Mouse (Mus musculus) bone marrow, adult 2 months (tissue): ENCODE results near the gene Zfp692. TPM values are rescaled to one million over a fixed set of nuclear protein-coding genes. Genes with fewer than 3 reads are reported as not detected.

Experiments
- H3K27ac ChIP-seq: fragments of 200-500 bp; 2 replicates; pipeline ENCODE4 v1.5.1; 2012; ENCODE audit warnings: low read depth, mild to moderate bottlenecking, control low read depth, inconsistent platforms, low read length; ENCODE audit not compliant: control insufficient read depth, poor library complexity, insufficient read depth
- H3K4me1 ChIP-seq: fragments of 200-500 bp; 2 replicates; pipeline ENCODE4 v1.6.1; 2011; ENCODE audit warnings: low read length; ENCODE audit not compliant: control insufficient read depth, insufficient read depth
- H3K4me3 ChIP-seq: fragments of 200-500 bp; replicated peaks from 2 replicates; pipeline ENCODE3; 2011; ENCODE audit warnings: mild to moderate bottlenecking, low read depth, low read length, control low read depth; ENCODE audit not compliant: control insufficient read depth
- CTCF ChIP-seq: fragments of 200-500 bp; IDR thresholded peaks from 2 replicates; pipeline ENCODE4 v1.5.1; 2011; ENCODE audit warnings: low read length, control low read depth; ENCODE audit not compliant: control insufficient read depth, insufficient read depth
- POLR2A ChIP-seq: fragments of 200-500 bp; IDR thresholded peaks from 2 replicates; pipeline ENCODE4 v1.6.1; 2011; ENCODE audit warnings: low read depth, mild to moderate bottlenecking, control low read depth, low read length, borderline replicate concordance; ENCODE audit not compliant: control insufficient read depth
- WGBS: fragments of 180-500 bp; shearing (Covaris S2); methylation state at CpG from one replicate; pipeline ENCODE4 v1.1.7; 2018; 5-methylcytosine and 5-hydroxymethylcytosine counted together
- polyA plus RNA-seq: library from polyadenylated mRNA; stranded (reverse); fragments of >200 nt; gene quantifications from 2 replicates; pipeline ENCODE4 v1.2.4, GENCODE M21; 2011; ENCODE audit warnings: low replicate concordance; ENCODE audit not compliant: missing spikeins, insufficient read depth, insufficient read length

The Zfp692 gene
- polyA plus RNA-seq, 1 experiment = 53.9 TPM

- Histone ChIP-seq H3K4me3 (no peak overlapping the region), H3K27ac (no peak overlapping the region), H3K4me1 (no peaks in the 10 kb centered on the region; the same call in 1 of the 2 replicates)
- 93% methylated on average over 5 of the region's 5 CpGs for WGBS
- no peak for TF ChIP-seq POLR2A
- TF ChIP-seq CTCF = no peak
These were observed 8.8 kb downstream of the Zfp692 start for GRCm38 (mm10) chr11:58315536-58316168.

GRCm38 (mm10) chr11:58316344-58316743 lies 9.5 kb downstream of the Zfp692 start:
- Histone ChIP-seq H3K4me3 (no peak overlapping the region), H3K4me1 (no peaks in the 10 kb centered on the region; the same call in 1 of the 2 replicates), H3K27ac (no peak overlapping the region)
- WGBS = 90% methylated on average over 17 of the region's 17 CpGs
- TF ChIP-seq POLR2A = no peak
- TF ChIP-seq CTCF = no peak

GRCm38 (mm10) chr11:58316768-58317390 lies 10.0 kb downstream of the Zfp692 start:
- 95% methylated on average over 28 of the region's 28 CpGs for WGBS
- TF ChIP-seq POLR2A = peak; percentile 27; the same call in 1 of the 2 replicates
- TF ChIP-seq CTCF = no peak
- Histone ChIP-seq H3K4me1 (no peaks in the 10 kb centered on the region; the same call in 1 of the 2 replicates), H3K4me3 (no peak overlapping the region), H3K27ac (no peak overlapping the region)

- Histone ChIP-seq H3K27ac (peak overlapping the region; percentile 94), H3K4me1 (peaks cover 2% of the 10 kb centered on the region; the same call in 1 of the 2 replicates), H3K4me3 (peak overlapping the region; percentile 73)
- under 1% methylated on average over 63 of the region's 63 CpGs for WGBS
- no peak; the same call in 1 of the 2 replicates for TF ChIP-seq CTCF
- peak; percentile 87; the same call in 1 of the 2 replicates for TF ChIP-seq POLR2A
These were observed 16.1 kb downstream of the Zfp692 start for GRCm38 (mm10) chr11:58322824-58323569.

- Histone ChIP-seq H3K4me1 (peaks cover 2% of the 10 kb centered on the region; the same call in 1 of the 2 replicates), H3K4me3 (peak overlapping the region; percentile 73), H3K27ac (peak overlapping the region; percentile 30)
- 12% methylated on average over 24 of the region's 24 CpGs for WGBS
- TF ChIP-seq CTCF (no peak), POLR2A (no peak)
These were observed 16.9 kb downstream of the Zfp692 start for GRCm38 (mm10) chr11:58323570-58324340.

- 70% methylated on average over 3 of the region's 3 CpGs for whole genome bisulfite sequencing
- no peak overlapping the region for H3K4me3 ChIP-seq
- peaks cover 3% of the 10 kb centered on the region; the same call in 1 of the 2 replicates for H3K4me1 ChIP-seq
- TF ChIP-seq CTCF (no peak), POLR2A (no peak)
- H3K27ac ChIP-seq = no peak overlapping the region
These were observed 17.9 kb downstream of the Zfp692 start for GRCm38 (mm10) chr11:58324614-58325229.

GRCm38 (mm10) chr11:58326781-58327180 lies 19.9 kb downstream of the Zfp692 start:
- H3K4me1 ChIP-seq = peaks cover 5% of the 10 kb centered on the region
- 93% methylated on average over 3 of the region's 3 CpGs for WGBS

More at GRCm38 (mm10) chr11:58326781-58327180, 19.9 kb downstream of the Zfp692 start:
- Histone ChIP-seq H3K4me3 (no peak overlapping the region), H3K27ac (no peak overlapping the region)
- TF ChIP-seq CTCF (no peak), POLR2A (no peak)
